Mouse (Mus musculus): ENCODE measurements around the gene Tbx6. TPM values are rescaled to one million over a fixed set of nuclear protein-coding genes. Genes with fewer than 3 reads are reported as not detected.
"Not testable (repeated sequence)": the region's sequence is repeated elsewhere in the genome, so short reads cannot be mapped to it uniquely, and the experiment has no call there.

Gene Tbx6
- polyA plus RNA-seq, 1 experiment from 2014 or later, result 0.58 TPM

GRCm38 (mm10) chr7:126775978-126776234 lies 5.4 kb upstream of the Tbx6 start:
- WGBS, result 58% methylated on average over 3 of the region's 3 CpGs
- no peak for ATAC-seq (replicated peaks; ENCODE audit: extremely low read depth, insufficient read depth, low FRiP score)
- H3K9me3 ChIP-seq (replicated peaks; ENCODE audit: control insufficient read depth, low read length), result no peaks in the 10 kb centered on the region
- peaks cover 32% of the 10 kb centered on the region for H3K4me1 ChIP-seq (ENCODE audit: control insufficient read depth, insufficient read depth, low read length)
- no peak overlapping the region for H3K9ac ChIP-seq (ENCODE audit: low read length)
- H3K4me3 ChIP-seq (ENCODE audit: low read length), result no peak overlapping the region
- H3K27me3 ChIP-seq (ENCODE audit: control insufficient read depth, insufficient read depth, low read length), result no peaks in the 10 kb centered on the region
- H3K27ac ChIP-seq (ENCODE audit: low read length), result no peak overlapping the region
- H3K4me2 ChIP-seq (ENCODE audit: low read depth, low read length), result peak overlapping the region; percentile 96
- H3K36me3 ChIP-seq (ENCODE audit: control insufficient read depth, insufficient read depth), result 0 out of 2 replicates have a peak, but pooled peaks cover 4% of the 10 kb centered on the region

DNA sequence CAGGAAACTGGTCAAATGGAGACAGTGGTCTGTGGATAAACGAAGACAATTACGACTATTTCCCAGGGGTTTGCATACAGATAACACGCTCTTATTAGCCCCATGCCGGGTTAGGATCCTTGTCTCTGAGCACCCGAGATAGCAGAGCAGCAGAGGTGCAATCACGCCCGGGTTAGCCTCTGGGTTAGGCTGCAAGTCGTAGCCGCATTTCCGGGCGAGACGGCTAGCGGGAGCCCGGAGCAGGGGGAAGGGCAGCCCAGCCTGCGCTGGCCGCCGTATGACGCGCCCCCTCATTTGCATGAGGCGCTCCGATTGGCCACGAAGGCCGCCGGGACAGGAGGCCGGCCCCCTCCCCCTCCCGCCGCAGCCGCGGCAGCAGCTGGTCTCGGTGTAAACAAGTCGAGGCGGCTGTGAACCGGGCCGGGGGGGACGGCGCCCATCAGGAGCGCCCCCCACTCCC lies 4.7 kb upstream of the Tbx6 start, which contains the start of gene Ypel3:
Gene Ypel3 (plus strand): TSS at position 358 of the 460 bp plus-strand sequence.
- Histone ChIP-seq H3K4me2 (ENCODE audit: low read depth, low read length) (peak within 1 kb of the TSS; percentile 96), H3K9me3 (replicated peaks; ENCODE audit: control insufficient read depth, low read length) (no peaks in the 10 kb centered on the region), H3K4me3 (ENCODE audit: low read length) (peak within 1 kb of the TSS; percentile 68), H3K4me1 (ENCODE audit: control insufficient read depth, insufficient read depth, low read length) (peaks cover 37% of the 10 kb centered on the region), H3K27ac (ENCODE audit: low read length) (peak within 1 kb of the TSS; percentile 88), H3K27me3 (ENCODE audit: control insufficient read depth, insufficient read depth, low read length) (no peaks in the 10 kb centered on the region), H3K36me3 (ENCODE audit: control insufficient read depth, insufficient read depth) (0 out of 2 replicates have a peak, but pooled peaks cover 4% of the 10 kb centered on the region), H3K9ac (ENCODE audit: low read length) (peak within 1 kb of the TSS; percentile 86)
- under 1% methylated on average over 32 of the region's 37 CpGs for WGBS
- ATAC-seq (replicated peaks; ENCODE audit: extremely low read depth, insufficient read depth, low FRiP score), result peak; percentile 90

GRCm38 (mm10) chr7:126777476-126777875 lies 3.8 kb upstream of the Tbx6 start:
- H3K27ac ChIP-seq (ENCODE audit: low read length), result peak overlapping the region; percentile 69; the same call in 1 of the 2 replicates

DNA sequence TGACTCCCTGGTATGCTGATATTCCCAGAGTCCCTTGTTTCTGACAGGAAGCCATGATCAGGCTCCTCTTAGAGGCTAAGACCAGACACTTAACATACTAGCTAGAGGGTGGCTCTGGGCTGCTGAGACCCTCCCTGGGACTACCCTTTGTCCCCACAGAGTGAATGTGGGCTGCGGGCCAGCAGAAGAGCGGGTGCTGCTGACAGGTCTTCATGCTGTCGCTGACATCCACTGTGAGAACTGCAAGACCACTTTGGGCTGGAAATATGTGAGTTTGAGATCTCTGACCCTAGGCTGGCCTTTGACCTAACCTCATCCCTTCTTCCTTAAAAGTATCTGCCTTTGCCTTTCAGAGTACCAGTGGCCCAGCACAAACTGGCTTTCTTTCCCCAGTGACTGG lies 3.1 kb upstream of the Tbx6 start:
- Histone ChIP-seq H3K36me3 (ENCODE audit: control insufficient read depth, insufficient read depth) (0 out of 2 replicates have a peak, but pooled peaks cover 4% of the 10 kb centered on the region), H3K27ac (ENCODE audit: low read length) (no peak overlapping the region), H3K4me1 (ENCODE audit: control insufficient read depth, insufficient read depth, low read length) (peaks cover 37% of the 10 kb centered on the region), H3K4me3 (ENCODE audit: low read length) (no peak overlapping the region), H3K4me2 (ENCODE audit: low read depth, low read length) (peak overlapping the region; percentile 96; the same call in 1 of the 2 replicates), H3K9me3 (replicated peaks; ENCODE audit: control insufficient read depth, low read length) (no peaks in the 10 kb centered on the region), H3K27me3 (ENCODE audit: control insufficient read depth, insufficient read depth, low read length) (no peaks in the 10 kb centered on the region), H3K9ac (ENCODE audit: low read length) (peak overlapping the region; percentile 86)
- WGBS, result 85% methylated on average over 3 of the region's 3 CpGs
- no peak for ATAC-seq (replicated peaks; ENCODE audit: extremely low read depth, insufficient read depth, low FRiP score)

More at GRCm38 (mm10) chr7:126777476-126777875, 3.8 kb upstream of the Tbx6 start:
- Histone ChIP-seq H3K27me3 (ENCODE audit: control insufficient read depth, insufficient read depth, low read length) (no peaks in the 10 kb centered on the region), H3K9me3 (replicated peaks; ENCODE audit: control insufficient read depth, low read length) (no peaks in the 10 kb centered on the region), H3K4me1 (ENCODE audit: control insufficient read depth, insufficient read depth, low read length) (peaks cover 37% of the 10 kb centered on the region), H3K4me2 (ENCODE audit: low read depth, low read length) (peak overlapping the region; percentile 96), H3K36me3 (ENCODE audit: control insufficient read depth, insufficient read depth) (0 out of 2 replicates have a peak, but pooled peaks cover 4% of the 10 kb centered on the region), H3K9ac (ENCODE audit: low read length) (peak overlapping the region; percentile 86), H3K4me3 (ENCODE audit: low read length) (peak overlapping the region; percentile 68)
- WGBS, result 55% methylated on average over 10 of the region's 10 CpGs
- ATAC-seq (replicated peaks; ENCODE audit: extremely low read depth, insufficient read depth, low FRiP score), result no peak

GRCm38 (mm10) chr7:126779101-126779500 lies 2.2 kb upstream of the Tbx6 start:
- not testable (repeated sequence) for H3K27me3 ChIP-seq (ENCODE audit: control insufficient read depth, insufficient read depth, low read length); H3K36me3 ChIP-seq (ENCODE audit: control insufficient read depth, insufficient read depth); ATAC-seq (replicated peaks; ENCODE audit: extremely low read depth, insufficient read depth, low FRiP score); H3K27ac ChIP-seq (ENCODE audit: low read length); H3K9me3 ChIP-seq (replicated peaks; ENCODE audit: control insufficient read depth, low read length); H3K4me2 ChIP-seq (ENCODE audit: low read depth, low read length); H3K9ac ChIP-seq (ENCODE audit: low read length); H3K4me3 ChIP-seq (ENCODE audit: low read length)
- peaks cover 37% of the 10 kb centered on the region for H3K4me1 ChIP-seq (ENCODE audit: control insufficient read depth, insufficient read depth, low read length)
- 85% methylated on average over 7 of the region's 7 CpGs for WGBS

- 1% methylated on average over 21 of the region's 21 CpGs for WGBS
- Histone ChIP-seq H3K27ac (ENCODE audit: low read length) (peak overlapping the region; percentile 52), H3K4me3 (ENCODE audit: low read length) (peak overlapping the region; percentile 56), H3K9me3 (replicated peaks; ENCODE audit: control insufficient read depth, low read length) (no peaks in the 10 kb centered on the region), H3K4me1 (ENCODE audit: control insufficient read depth, insufficient read depth, low read length) (peaks cover 37% of the 10 kb centered on the region), H3K9ac (ENCODE audit: low read length) (peak overlapping the region; percentile 78), H3K36me3 (ENCODE audit: control insufficient read depth, insufficient read depth) (peaks cover 12% of the 10 kb centered on the region), H3K27me3 (ENCODE audit: control insufficient read depth, insufficient read depth, low read length) (no peaks in the 10 kb centered on the region), H3K4me2 (ENCODE audit: low read depth, low read length) (peak overlapping the region; percentile 98)
- ATAC-seq (replicated peaks; ENCODE audit: extremely low read depth, insufficient read depth, low FRiP score), result peak; percentile 64
Measured at GRCm38 (mm10) chr7:126779983-126780970, 1.0 kb upstream of the Tbx6 start.

- 43% methylated on average over 11 of the region's 11 CpGs for WGBS
- H3K4me1 ChIP-seq (ENCODE audit: control insufficient read depth, insufficient read depth, low read length), result peaks cover 29% of the 10 kb centered on the region
- H3K4me3 ChIP-seq (ENCODE audit: low read length), result no peak overlapping the region
- H3K4me2 ChIP-seq (ENCODE audit: low read depth, low read length), result no peak overlapping the region
- no peaks in the 10 kb centered on the region for H3K27me3 ChIP-seq (ENCODE audit: control insufficient read depth, insufficient read depth, low read length)
- no peak overlapping the region for H3K27ac ChIP-seq (ENCODE audit: low read length)
- H3K9me3 ChIP-seq (replicated peaks; ENCODE audit: control insufficient read depth, low read length), result no peaks in the 10 kb centered on the region
- ATAC-seq (replicated peaks; ENCODE audit: extremely low read depth, insufficient read depth, low FRiP score), result no peak
- peak overlapping the region; percentile 26; the same call in 1 of the 2 replicates for H3K9ac ChIP-seq (ENCODE audit: low read length)
- H3K36me3 ChIP-seq (ENCODE audit: control insufficient read depth, insufficient read depth), result peaks cover 25% of the 10 kb centered on the region
Measured at GRCm38 (mm10) chr7:126781661-126782370, 533 bp downstream of the Tbx6 start.

GRCm38 (mm10) chr7:126782693-126783092 lies 1.4 kb downstream of the Tbx6 start:
- H3K9ac ChIP-seq (ENCODE audit: low read length), result no peak overlapping the region
- no peak overlapping the region for H3K4me2 ChIP-seq (ENCODE audit: low read depth, low read length)
- WGBS, result 76% methylated on average over 13 of the region's 13 CpGs
- ATAC-seq (replicated peaks; ENCODE audit: extremely low read depth, insufficient read depth, low FRiP score), result no peak
- no peak overlapping the region for H3K4me3 ChIP-seq (ENCODE audit: low read length)
- peaks cover 34% of the 10 kb centered on the region for H3K36me3 ChIP-seq (ENCODE audit: control insufficient read depth, insufficient read depth)
- peaks cover 23% of the 10 kb centered on the region for H3K4me1 ChIP-seq (ENCODE audit: control insufficient read depth, insufficient read depth, low read length)
- H3K9me3 ChIP-seq (replicated peaks; ENCODE audit: control insufficient read depth, low read length), result no peaks in the 10 kb centered on the region
- H3K27me3 ChIP-seq (ENCODE audit: control insufficient read depth, insufficient read depth, low read length), result no peaks in the 10 kb centered on the region
- H3K27ac ChIP-seq (ENCODE audit: low read length), result no peak overlapping the region

Data from heart, embryonic 16.5 days (tissue).